Mouse (Mus musculus) kidney, embryonic 16.5 days (tissue): ENCODE data around the gene Kri1. TPM values are rescaled to one million over a fixed set of nuclear protein-coding genes. Genes with fewer than 3 reads are reported as not detected.

ENCODE experiments used
- ATAC-seq: fragments of 200-750 bp; cut with Nextera tagmentation; 2 replicates; pipeline ENCODE4 v1.8.0; 2017; ENCODE audit warnings: moderate TSS enrichment; ENCODE audit not compliant: low FRiP score, low TSS enrichment
- H3K27ac ChIP-seq: fragments of 300-500 bp; sonication (generic); 2 replicates; pipeline ENCODE4 v1.5.1; 2014; ENCODE audit warnings: low read length
- H3K27me3 ChIP-seq: fragments of 300-500 bp; sonication (generic); 2 replicates; pipeline ENCODE4 v1.6.1; 2014; ENCODE audit warnings: low read length, control low read depth, mixed read lengths; ENCODE audit not compliant: insufficient read depth
- H3K36me3 ChIP-seq: fragments of 300-500 bp; sonication (generic); 2 replicates; pipeline ENCODE4 v1.6.1; 2014; ENCODE audit warnings: low read length, control low read depth, mixed read lengths; ENCODE audit not compliant: insufficient read depth
- H3K4me1 ChIP-seq: fragments of 300-500 bp; sonication (generic); 2 replicates; pipeline ENCODE4 v1.6.1; 2014; ENCODE audit warnings: low read length, control low read depth, mixed read lengths; ENCODE audit not compliant: insufficient read depth
- H3K4me2 ChIP-seq: fragments of 300-500 bp; sonication (generic); replicated peaks from 2 replicates; pipeline ENCODE4 v1.6.1; 2014; ENCODE audit warnings: low read depth, low read length
- H3K4me3 ChIP-seq: fragments of 300-500 bp; sonication (generic); 2 replicates; pipeline ENCODE4 v1.5.1; 2014; ENCODE audit warnings: mild to moderate bottlenecking, low read length
- H3K9ac ChIP-seq: fragments of 300-500 bp; sonication (generic); replicated peaks from 2 replicates; pipeline ENCODE4 v1.6.1; 2014; ENCODE audit warnings: low read length
- H3K9me3 ChIP-seq: fragments of 300-500 bp; sonication (generic); 2 replicates; pipeline ENCODE4 v1.6.1; 2016; ENCODE audit warnings: low read length, control low read depth
- WGBS: fragments of 180-500 bp; shearing (Covaris S2); extraction: QIAGEN DNeasy Blood & Tissue Kit; methylation state at CpG from one replicate; pipeline ENCODE4 v1.1.7; 2014; 5-methylcytosine and 5-hydroxymethylcytosine counted together
- polyA plus RNA-seq: library from polyadenylated mRNA; unstranded; fragments of >200 nt; fragmentation: Nextera tagmentation; extraction: Ambion mirVana; gene quantifications from 2 replicates; pipeline ENCODE4 v1.2.1, GENCODE M21; 2015

Kri1 gene
- 14.6 and 20.0 TPM in 2 replicates for polyA plus RNA-seq

DNA sequence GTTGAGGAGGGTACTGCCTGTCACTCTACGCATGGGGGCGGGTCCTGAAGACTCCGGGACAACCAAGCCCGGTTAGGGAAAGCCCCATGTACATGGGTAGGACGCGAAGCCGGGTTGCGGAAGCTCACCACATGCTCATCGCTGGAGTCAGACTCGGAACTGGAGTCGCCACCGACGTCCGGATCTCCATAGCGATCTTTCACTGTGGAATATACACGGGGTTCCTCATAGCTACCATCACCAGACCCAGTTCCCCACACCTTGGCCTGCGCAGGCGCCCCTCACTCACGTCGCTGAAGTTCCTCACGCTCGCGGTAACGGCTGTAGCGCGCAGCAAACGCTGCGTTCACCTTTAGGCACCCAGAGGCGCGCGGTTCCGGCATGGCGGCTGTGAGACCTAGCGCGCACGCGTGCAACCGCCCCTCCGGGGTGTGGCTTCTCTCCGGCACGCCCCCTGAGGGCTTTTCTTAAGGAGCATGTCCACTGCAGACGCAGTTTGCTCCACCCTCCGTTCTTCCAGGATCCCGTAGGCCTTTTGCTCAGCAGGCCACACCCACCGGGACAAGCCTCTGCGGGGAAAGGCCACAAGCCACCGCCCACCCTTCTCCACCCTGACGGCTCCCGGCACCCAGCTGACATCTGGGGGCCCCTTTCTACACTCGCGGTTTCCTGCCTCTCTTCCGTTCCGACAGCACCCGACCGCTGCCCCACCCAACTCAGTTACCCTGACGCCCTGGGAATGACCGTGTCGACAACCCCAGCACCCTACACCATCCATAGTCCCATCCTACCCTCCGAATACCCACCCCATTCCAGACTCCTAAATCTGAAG is at the start of gene Kri1:
TSS of gene Kri1 (minus strand) at position 399 of the 832 bp plus-strand sequence.
- no peaks in the 10 kb centered on the region for H3K27me3 ChIP-seq
- H3K36me3 ChIP-seq, result peaks cover 19% of the 10 kb centered on the region
- peak within 1 kb of the TSS; percentile 79 for H3K9ac ChIP-seq
- peak within 1 kb of the TSS; percentile 75 for H3K4me2 ChIP-seq
- H3K4me1 ChIP-seq, result peaks cover 34% of the 10 kb centered on the region
- H3K4me3 ChIP-seq, result peak within 1 kb of the TSS; percentile 71
- H3K27ac ChIP-seq, result peak within 1 kb of the TSS; percentile 90
- ATAC-seq, result peak; percentile 72
- under 1% methylated on average over 59 of the region's 59 CpGs for WGBS
- H3K9me3 ChIP-seq, result no peaks in the 10 kb centered on the region

DNA sequence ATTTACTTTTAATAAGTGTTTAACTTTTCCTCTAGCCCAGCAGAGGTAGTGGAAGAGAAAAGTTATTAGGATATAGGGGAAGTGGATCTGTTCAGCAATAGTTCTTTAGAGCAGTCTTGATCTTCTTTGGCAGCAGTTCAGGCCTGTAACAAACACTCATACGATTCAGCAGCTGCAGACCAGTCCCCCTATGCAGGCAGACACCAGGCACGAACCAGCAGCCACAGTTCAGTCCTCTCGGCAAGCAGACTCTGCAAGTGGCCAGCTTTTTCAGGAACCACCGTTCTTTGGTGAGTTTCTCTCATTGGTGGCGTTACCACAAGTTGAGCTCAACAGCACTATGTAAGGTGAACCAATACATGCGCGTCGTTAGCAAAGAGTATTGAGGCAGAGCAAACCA is 48.7 kb upstream of the Kri1 start:
- no peaks in the 10 kb centered on the region for H3K36me3 ChIP-seq
- H3K9me3 ChIP-seq, result no peaks in the 10 kb centered on the region
- H3K27me3 ChIP-seq, result no peaks in the 10 kb centered on the region
- no peak for ATAC-seq
- H3K4me3 ChIP-seq, result no peak overlapping the region
- WGBS, result 81% methylated on average over 8 of the region's 8 CpGs
- no peak overlapping the region for H3K4me2 ChIP-seq
- peaks cover 21% of the 10 kb centered on the region for H3K4me1 ChIP-seq
- no peak overlapping the region for H3K27ac ChIP-seq
- H3K9ac ChIP-seq, result no peak overlapping the region

DNA sequence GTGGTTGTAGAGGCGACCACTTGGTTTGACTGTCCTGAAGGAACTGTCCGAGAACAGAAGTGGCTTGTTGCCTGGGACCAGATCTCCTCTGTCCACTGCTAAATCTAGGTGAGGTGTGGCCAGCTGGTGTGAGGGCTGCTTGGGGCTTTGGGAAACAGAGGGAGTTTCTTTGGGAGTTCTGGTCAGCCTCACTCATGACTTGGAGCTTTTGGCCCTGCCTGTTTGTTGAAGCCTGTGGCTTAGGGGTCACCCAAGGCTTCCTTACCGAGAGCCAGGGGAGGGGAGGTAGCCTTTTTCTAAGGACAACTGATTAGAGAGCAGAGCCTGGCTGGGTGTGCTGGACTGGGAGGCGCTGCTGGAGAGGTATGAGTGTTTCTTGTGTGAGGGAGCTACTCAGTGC is 47.6 kb upstream of the Kri1 start:
- no peak overlapping the region for H3K4me2 ChIP-seq
- peaks cover 21% of the 10 kb centered on the region for H3K4me1 ChIP-seq
- 0 out of 2 replicates have a peak, but pooled peaks cover 2% of the 10 kb centered on the region for H3K36me3 ChIP-seq
- H3K27me3 ChIP-seq, result no peaks in the 10 kb centered on the region
- no peak overlapping the region for H3K9ac ChIP-seq
- ATAC-seq, result no peak
- WGBS, result 80% methylated on average over 4 of the region's 4 CpGs
- no peak overlapping the region for H3K4me3 ChIP-seq
- H3K27ac ChIP-seq, result no peak overlapping the region
- H3K9me3 ChIP-seq, result no peaks in the 10 kb centered on the region

DNA sequence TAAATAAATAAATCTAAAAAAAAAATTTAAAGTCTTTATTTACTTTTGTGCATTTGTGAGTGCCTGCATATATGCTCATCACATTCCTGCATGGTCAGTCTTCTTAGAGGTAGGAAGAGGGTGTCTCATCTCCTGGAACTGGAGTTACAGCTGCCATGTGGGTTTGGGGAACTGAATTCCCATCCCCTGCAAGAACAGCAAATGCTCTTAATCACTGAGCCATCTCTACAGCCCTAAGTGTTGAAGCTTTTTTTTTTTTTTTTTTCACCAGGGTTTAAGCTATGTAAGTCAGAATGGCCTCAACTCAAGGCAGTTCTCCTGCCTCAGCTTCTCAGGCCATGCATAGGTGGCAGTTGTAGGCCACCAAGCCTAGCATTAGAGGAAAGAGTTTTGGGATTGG is 47.0 kb upstream of the Kri1 start:
- Histone ChIP-seq H3K9me3 (no peaks in the 10 kb centered on the region), H3K36me3 (0 out of 2 replicates have a peak, but pooled peaks cover 2% of the 10 kb centered on the region), H3K4me2 (no peak overlapping the region), H3K27ac (no peak overlapping the region), H3K27me3 (no peaks in the 10 kb centered on the region), H3K4me3 (no peak overlapping the region), H3K4me1 (peaks cover 21% of the 10 kb centered on the region), H3K9ac (no peak overlapping the region)
- ATAC-seq, result no peak

DNA sequence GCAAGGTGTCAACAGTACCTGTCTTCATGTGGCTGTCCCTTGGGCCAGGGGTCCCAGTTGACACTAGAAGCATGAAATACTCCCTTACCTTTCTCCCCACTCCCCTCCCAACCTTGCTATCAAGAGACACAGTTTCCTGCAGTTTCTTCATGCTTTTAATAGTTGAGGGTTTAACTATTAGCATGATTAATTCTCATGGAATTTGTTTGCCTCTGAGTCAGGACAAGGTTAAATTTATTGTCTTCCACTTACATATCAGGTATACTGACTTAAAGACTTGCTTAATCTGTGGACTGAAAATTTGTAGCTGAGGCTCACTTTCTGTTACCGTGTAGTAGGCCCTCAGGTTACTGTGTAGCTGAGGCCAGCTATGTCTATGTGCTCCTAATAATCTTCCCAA is 45.8 kb upstream of the Kri1 start:
- 0 out of 2 replicates have a peak, but pooled peaks cover 2% of the 10 kb centered on the region for H3K36me3 ChIP-seq
- H3K9me3 ChIP-seq, result no peaks in the 10 kb centered on the region
- H3K4me1 ChIP-seq, result peaks cover 21% of the 10 kb centered on the region
- H3K9ac ChIP-seq, result no peak overlapping the region
- no peak for ATAC-seq
- no peak overlapping the region for H3K4me3 ChIP-seq
- no peak overlapping the region for H3K4me2 ChIP-seq
- 51% methylated on average over 1 of the region's 1 CpGs for WGBS
- H3K27me3 ChIP-seq, result no peaks in the 10 kb centered on the region
- H3K27ac ChIP-seq, result no peak overlapping the region

DNA sequence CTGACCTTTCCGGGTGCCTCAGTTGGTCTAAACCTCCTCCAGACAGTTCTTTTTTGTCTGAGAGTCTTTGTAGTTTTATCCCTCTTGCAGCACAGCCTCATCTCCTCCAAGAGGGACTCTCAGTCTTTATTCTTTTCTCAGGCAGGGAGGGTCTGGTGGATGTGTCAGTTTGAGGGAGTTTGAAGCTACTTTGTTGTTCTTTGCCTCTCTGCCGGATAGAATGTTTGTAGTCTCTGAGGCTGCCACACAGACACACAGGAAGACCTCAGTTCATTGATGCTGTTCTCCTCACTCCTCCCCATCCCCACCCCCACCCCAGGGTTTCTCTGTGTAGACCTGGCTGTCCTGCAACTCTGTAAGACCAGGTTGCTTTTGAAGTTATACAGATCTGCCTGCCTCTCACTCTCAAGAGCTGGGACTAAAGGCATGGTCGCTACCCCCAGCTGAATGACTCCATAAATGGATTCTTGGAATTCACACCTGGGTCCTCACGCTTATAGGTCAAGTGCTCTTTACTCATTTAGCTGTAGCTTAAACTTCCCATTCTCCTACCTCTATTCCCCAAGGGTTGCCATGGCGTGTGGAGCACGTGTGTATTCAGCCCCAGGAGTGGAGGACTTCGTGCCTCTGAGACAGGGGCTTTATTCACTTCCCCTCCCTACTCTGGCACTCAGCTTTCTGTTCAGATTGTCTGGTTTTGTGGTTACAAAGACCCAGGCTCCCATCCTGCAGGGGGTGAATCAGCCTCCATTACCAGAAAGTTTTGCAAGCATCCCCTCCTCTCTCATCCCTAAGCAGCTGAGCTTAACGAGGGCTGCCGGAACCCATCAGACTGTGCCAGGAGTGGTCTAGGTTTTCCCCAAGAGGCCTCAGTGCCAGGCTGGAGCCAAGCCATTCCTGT is 44.6 kb upstream of the Kri1 start:
- Histone ChIP-seq H3K36me3 (0 out of 2 replicates have a peak, but pooled peaks cover 2% of the 10 kb centered on the region), H3K27me3 (no peaks in the 10 kb centered on the region), H3K4me1 (peaks cover 18% of the 10 kb centered on the region), H3K4me2 (no peak overlapping the region), H3K9me3 (no peaks in the 10 kb centered on the region), H3K4me3 (no peak overlapping the region), H3K27ac (peak overlapping the region; percentile 36), H3K9ac (peak overlapping the region; percentile 31)
- no peak for ATAC-seq
- WGBS, result 42% methylated on average over 9 of the region's 9 CpGs

DNA sequence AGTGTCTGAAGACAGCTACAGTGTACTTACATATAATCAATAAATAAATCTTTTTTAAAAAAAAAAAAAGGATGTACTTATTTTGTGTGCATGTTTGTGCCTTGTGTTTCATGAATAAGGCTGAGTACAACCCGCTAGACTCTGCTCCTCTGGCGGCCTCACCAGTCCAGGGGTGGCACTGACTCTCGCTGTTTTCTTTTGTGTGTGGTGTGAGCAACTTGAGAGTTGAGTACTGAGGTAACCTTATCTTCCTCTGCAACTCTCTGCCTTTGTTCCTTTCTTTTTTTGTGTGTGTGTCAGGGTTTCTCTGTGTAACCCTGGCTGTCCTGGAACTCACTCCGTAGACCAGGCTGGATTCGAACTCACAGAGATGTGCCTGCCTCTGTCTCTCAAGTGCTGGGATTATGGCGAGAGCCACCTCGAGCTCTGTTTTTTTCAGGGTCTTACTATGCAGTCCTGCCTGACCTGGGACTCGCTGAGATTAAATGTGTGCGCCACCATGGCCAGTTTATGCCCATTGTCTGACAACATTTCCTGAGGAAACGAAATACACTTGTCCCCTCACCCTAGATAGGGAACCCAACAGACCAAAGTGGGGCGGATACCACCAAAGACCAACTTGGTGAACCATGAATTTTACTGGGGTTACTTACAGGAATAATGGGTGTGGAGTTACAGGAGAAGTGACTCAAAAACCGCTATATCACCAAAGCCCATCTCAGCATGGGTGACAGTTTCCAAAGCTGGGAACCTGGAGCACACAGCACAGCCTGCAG is 43.8 kb upstream of the Kri1 start:
- Histone ChIP-seq H3K4me2 (no peak overlapping the region), H3K9me3 (no peaks in the 10 kb centered on the region), H3K27ac (peak overlapping the region; percentile 36), H3K27me3 (no peaks in the 10 kb centered on the region), H3K36me3 (0 out of 2 replicates have a peak, but pooled peaks cover 2% of the 10 kb centered on the region), H3K9ac (no peak overlapping the region), H3K4me1 (peaks cover 16% of the 10 kb centered on the region), H3K4me3 (no peak overlapping the region)
- WGBS, result 73% methylated on average over 12 of the region's 12 CpGs
- no peak for ATAC-seq

DNA sequence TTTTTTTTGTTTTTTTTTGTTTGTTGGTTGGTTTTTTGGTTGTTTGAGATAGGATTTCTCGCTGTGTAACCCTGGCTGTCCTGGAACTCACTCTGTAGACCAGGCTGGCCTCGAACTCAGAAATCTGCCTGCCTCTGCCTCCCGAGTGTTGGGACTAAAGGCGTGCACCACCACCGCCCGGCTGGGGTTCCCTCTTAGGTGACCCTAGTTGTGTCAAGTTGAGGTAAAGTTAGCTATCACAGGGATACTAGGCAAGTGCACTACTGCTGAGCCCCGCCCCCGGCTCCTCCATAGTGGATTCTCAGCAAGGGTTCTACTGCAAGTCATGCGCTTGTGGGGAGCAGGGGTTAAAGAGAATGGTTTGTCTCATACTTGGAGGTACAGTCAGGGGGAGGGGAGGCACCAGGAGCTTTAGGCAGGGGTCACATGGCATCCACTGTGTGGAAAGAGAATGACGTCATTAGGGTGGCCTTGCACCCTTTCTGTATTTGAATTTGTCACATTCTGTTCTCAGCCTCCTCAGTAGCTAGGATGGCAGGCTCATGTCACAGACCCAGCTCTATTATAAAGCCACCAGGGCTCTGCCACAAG is 42.0 kb upstream of the Kri1 start:
- Histone ChIP-seq H3K4me3 (no peak overlapping the region), H3K4me1 (peaks cover 16% of the 10 kb centered on the region), H3K27ac (no peak overlapping the region), H3K9ac (no peak overlapping the region), H3K4me2 (no peak overlapping the region), H3K9me3 (no peaks in the 10 kb centered on the region), H3K27me3 (no peaks in the 10 kb centered on the region), H3K36me3 (peaks cover 5% of the 10 kb centered on the region; the same call in 1 of the 2 replicates)
- WGBS, result 93% methylated on average over 10 of the region's 10 CpGs
- no peak for ATAC-seq

DNA sequence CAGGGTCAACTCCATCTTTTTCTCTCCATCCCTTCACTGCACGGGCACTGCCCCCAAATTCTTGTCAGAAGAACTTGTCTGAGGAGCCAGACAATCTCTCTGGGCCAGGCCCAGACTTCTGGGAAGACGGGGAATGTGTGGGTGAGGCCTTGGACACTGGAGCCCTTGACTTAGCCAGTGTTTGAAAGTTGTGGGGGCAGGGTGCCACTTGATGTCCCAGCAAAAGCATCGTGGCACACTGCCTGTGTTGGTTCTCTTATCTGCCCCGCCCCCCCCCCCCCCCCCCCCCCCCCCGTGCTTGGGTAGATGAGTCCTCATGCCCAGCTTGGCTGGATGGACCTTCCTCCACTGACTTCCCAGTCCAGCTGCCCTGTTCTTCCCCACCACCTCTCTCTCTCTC is 41.3 kb upstream of the Kri1 start:
- Histone ChIP-seq H3K9ac (no peak overlapping the region), H3K4me3 (no peak overlapping the region), H3K4me1 (peaks cover 16% of the 10 kb centered on the region), H3K4me2 (no peak overlapping the region), H3K36me3 (peaks cover 7% of the 10 kb centered on the region; the same call in 1 of the 2 replicates), H3K27ac (no peak overlapping the region), H3K9me3 (no peaks in the 10 kb centered on the region), H3K27me3 (no peaks in the 10 kb centered on the region)
- ATAC-seq, result no peak
- 67% methylated on average over 3 of the region's 5 CpGs for WGBS
